Mouse (Mus musculus) cortical plate, adult 2 months (tissue): ENCODE results near the gene Prdx2. TPM values are rescaled to one million over a fixed set of nuclear protein-coding genes. Genes with fewer than 3 reads are reported as not detected.

Experiments used
- H3K27ac ChIP-seq: fragments of 200-500 bp; 2 replicates; pipeline ENCODE4 v1.5.1; 2012; ENCODE audit warnings: low read length, control low read depth, inconsistent platforms; ENCODE audit not compliant: insufficient read depth
- H3K4me1 ChIP-seq: fragments of 200-500 bp; 2 replicates; pipeline ENCODE4 v1.6.1; 2011; ENCODE audit warnings: low read length; ENCODE audit not compliant: control insufficient read depth, insufficient read depth
- H3K4me3 ChIP-seq: fragments of 200-500 bp; 2 replicates; pipeline ENCODE4 v1.5.1; 2011; ENCODE audit warnings: mild to moderate bottlenecking, low read length, control low read depth; ENCODE audit not compliant: insufficient read depth
- CTCF ChIP-seq: fragments of 200-500 bp; IDR thresholded peaks from 2 replicates; pipeline ENCODE4 v1.5.1; 2011; ENCODE audit warnings: mild to moderate bottlenecking, control low read depth, low read length; ENCODE audit not compliant: insufficient read depth; ENCODE audit errors: extremely low read depth
- POLR2A ChIP-seq: fragments of 200-500 bp; IDR thresholded peaks from 2 replicates; pipeline ENCODE4 v1.6.1; 2011; ENCODE audit warnings: mild to moderate bottlenecking, low read length, control low read depth; ENCODE audit not compliant: insufficient read depth; ENCODE audit errors: extremely low read depth
- polyA plus RNA-seq: library from polyadenylated mRNA; depleted of rRNA; stranded (reverse); fragments of >200 nt; gene quantifications from 2 replicates; pipeline ENCODE4 v1.2.3, GENCODE M21; 2012

Gene Prdx2
- polyA plus RNA-seq, 1 experiment, result 287 TPM

GRCm38 (mm10) chr8:84936041-84936961 is 33.1 kb upstream of the Prdx2 start:
- peak overlapping the region; percentile 63 for H3K4me3 ChIP-seq
- no peak for TF ChIP-seq CTCF
- no peak for TF ChIP-seq POLR2A
- peaks cover 11% of the 10 kb centered on the region for H3K4me1 ChIP-seq
- H3K27ac ChIP-seq, result peak overlapping the region; percentile 97; the same call in 1 of the 2 replicates

GRCm38 (mm10) chr8:84936962-84937546 is 32.3 kb upstream of the Prdx2 start, which contains the start of gene Mast1:
TSS of gene Mast1 (minus strand) at chr8:84937359.
- peaks cover 11% of the 10 kb centered on the region for H3K4me1 ChIP-seq
- peak within 1 kb of the TSS; percentile 97 for H3K27ac ChIP-seq
- peak within 1 kb of the TSS; percentile 63 for H3K4me3 ChIP-seq
- TF ChIP-seq CTCF (peak; percentile 34; the same call in 1 of the 2 replicates), POLR2A (no peak)

DNA sequence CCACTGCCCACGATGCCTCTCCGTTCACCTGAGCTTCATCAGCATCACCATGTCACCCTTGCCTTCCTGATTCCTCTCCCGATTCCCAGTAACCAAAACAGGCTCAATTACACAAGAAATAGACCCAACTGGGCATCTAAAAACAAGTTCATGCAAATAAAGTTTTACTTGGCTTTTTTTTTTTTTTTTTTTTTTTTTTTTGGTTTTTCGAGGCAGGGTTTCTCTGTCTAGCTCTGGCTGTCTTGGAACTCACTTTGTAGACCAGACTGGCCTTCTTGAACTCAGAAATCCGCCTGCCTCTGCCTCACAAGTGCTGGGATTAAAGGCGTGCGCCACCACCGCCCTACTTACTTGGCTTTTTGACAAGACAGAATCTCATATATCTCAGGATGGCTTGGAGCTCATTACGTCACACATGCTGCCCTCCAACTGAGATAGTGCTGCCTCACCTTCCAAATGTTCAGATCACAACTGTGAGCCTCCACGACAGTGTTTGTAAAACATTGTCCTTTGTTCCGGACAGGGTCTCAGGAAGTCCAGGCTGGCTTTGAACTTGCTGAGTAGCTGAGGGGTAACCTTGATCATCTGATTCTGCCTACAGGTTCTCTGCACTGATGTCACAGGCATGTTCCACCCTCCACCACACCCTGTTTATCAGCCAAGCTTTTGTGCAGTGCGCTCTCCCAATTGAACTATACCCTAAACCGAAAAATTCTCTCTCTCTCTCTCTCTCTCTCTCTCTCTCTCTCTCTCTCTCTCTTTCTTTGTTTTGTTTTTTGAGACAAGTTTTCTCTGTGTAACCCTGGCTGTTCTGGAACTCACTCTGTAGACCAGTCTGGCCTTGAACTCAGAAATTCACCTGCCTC is 31.5 kb upstream of the Prdx2 start:
- no peak overlapping the region for H3K27ac ChIP-seq
- peaks cover 11% of the 10 kb centered on the region for H3K4me1 ChIP-seq
- peak overlapping the region; percentile 63 for H3K4me3 ChIP-seq
- TF ChIP-seq POLR2A (no peak), CTCF (no peak)

DNA sequence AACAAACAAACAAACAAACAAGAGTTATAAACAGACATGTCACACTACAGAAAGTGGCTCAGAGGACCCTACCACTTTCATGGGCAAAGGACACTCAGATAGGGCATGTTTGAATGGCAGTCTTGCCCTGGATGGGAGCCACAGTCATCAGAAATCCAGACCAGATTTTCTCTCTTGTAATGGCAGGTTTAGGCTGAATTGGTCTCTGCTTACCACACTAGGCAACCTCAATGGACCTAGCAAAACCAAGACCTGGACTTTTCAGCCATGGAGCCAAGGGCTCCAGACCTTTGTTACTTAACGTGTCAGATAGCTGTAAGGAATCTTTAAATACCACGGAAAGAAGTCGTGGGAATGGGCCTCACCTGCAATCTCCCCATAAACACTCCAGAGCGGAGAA is 25.7 kb upstream of the Prdx2 start:
- H3K4me1 ChIP-seq, result no peaks in the 10 kb centered on the region
- H3K4me3 ChIP-seq, result no peak overlapping the region
- H3K27ac ChIP-seq, result no peak overlapping the region
- no peak for TF ChIP-seq CTCF
- TF ChIP-seq POLR2A, result no peak

GRCm38 (mm10) chr8:84944478-84945160 is 24.8 kb upstream of the Prdx2 start:
- no peak overlapping the region for H3K27ac ChIP-seq
- TF ChIP-seq POLR2A (peak; percentile 32; the same call in 1 of the 2 replicates), CTCF (no peak)
- peak overlapping the region; percentile 37 for H3K4me3 ChIP-seq
- no peaks in the 10 kb centered on the region for H3K4me1 ChIP-seq

DNA sequence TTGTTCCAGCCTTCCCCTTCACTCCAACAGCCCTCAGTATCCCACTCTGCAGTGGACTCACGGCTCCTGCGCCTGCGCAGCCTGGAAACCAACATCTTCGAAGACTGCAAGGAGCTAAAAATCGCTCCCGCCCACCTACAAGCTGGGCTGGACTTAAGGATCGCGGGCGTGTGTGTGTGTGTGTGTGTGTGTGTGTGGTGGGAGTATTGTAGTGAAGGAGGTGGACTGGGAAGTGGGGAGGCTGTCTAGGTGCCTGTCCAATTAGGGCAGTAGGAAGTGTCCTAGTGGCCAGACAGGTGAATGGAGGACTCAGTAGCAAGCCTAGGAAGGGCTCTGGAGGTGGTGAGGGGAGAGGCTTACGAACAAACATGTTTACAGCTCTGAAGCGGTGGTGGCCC is 24.2 kb upstream of the Prdx2 start:
- peak overlapping the region; percentile 37 for H3K4me3 ChIP-seq
- H3K27ac ChIP-seq, result peak overlapping the region; percentile 58; the same call in 1 of the 2 replicates
- H3K4me1 ChIP-seq, result no peaks in the 10 kb centered on the region
- no peak for TF ChIP-seq POLR2A
- TF ChIP-seq CTCF, result no peak

- peak overlapping the region; percentile 58; the same call in 1 of the 2 replicates for H3K27ac ChIP-seq
These were observed 23.5 kb upstream of the Prdx2 start for GRCm38 (mm10) chr8:84945633-84946527.

More at GRCm38 (mm10) chr8:84945633-84946527, 23.5 kb upstream of the Prdx2 start:
- no peaks in the 10 kb centered on the region for H3K4me1 ChIP-seq
- TF ChIP-seq CTCF (no peak), POLR2A (no peak)
- peak overlapping the region; percentile 37 for H3K4me3 ChIP-seq
